Mouse (Mus musculus): ENCODE results near the gene Zkscan6.
A peak's percentile ranks its signal among the peaks of the same experiment; 100 is the strongest.

Zkscan6 gene

GRCm38 (mm10) chr11:65806909-65807504 lies at the start of gene Zkscan6:
Gene Zkscan6, plus strand, starts transcription at chr11:65807175.
- peak; percentile 70 for DNase-seq (ENCODE audit: low spot score)

- DNase-seq (ENCODE audit: low spot score): no peak
Observed at GRCm38 (mm10) chr11:65759350-65759749, 47.6 kb upstream of the Zkscan6 start.

- no peak for DNase-seq (ENCODE audit: low spot score)
Observed at GRCm38 (mm10) chr11:65760912-65761311, 46.1 kb upstream of the Zkscan6 start.

- DNase-seq (ENCODE audit: low spot score): no peak
Observed at GRCm38 (mm10) chr11:65768445-65768844, 38.5 kb upstream of the Zkscan6 start.

- no peak for DNase-seq (ENCODE audit: low spot score)
Observed at GRCm38 (mm10) chr11:65769990-65770389, 37.0 kb upstream of the Zkscan6 start.

GRCm38 (mm10) chr11:65771546-65771945 lies 35.4 kb upstream of the Zkscan6 start:
- no peak for DNase-seq (ENCODE audit: low spot score)

- no peak for DNase-seq (ENCODE audit: low spot score)
Observed at GRCm38 (mm10) chr11:65773535-65773934, 33.4 kb upstream of the Zkscan6 start.

- DNase-seq (ENCODE audit: low spot score): no peak
Observed at GRCm38 (mm10) chr11:65773946-65774656, 32.9 kb upstream of the Zkscan6 start.

GRCm38 (mm10) chr11:65776906-65777611 lies 29.9 kb upstream of the Zkscan6 start:
- no peak for DNase-seq (ENCODE audit: low spot score)

- DNase-seq (ENCODE audit: low spot score): no peak
Observed at GRCm38 (mm10) chr11:65777810-65778209, 29.2 kb upstream of the Zkscan6 start.

GRCm38 (mm10) chr11:65779066-65779465 lies 27.9 kb upstream of the Zkscan6 start:
- DNase-seq (ENCODE audit: low spot score): no peak

GRCm38 (mm10) chr11:65779578-65779977 lies 27.4 kb upstream of the Zkscan6 start:
- DNase-seq (ENCODE audit: low spot score): no peak

GRCm38 (mm10) chr11:65781596-65781995 lies 25.4 kb upstream of the Zkscan6 start:
- DNase-seq (ENCODE audit: low spot score): no peak

GRCm38 (mm10) chr11:65786160-65786559 lies 20.8 kb upstream of the Zkscan6 start:
- no peak for DNase-seq (ENCODE audit: low spot score)

- no peak for DNase-seq (ENCODE audit: low spot score)
Observed at GRCm38 (mm10) chr11:65787421-65788151, 19.4 kb upstream of the Zkscan6 start.

- peak; percentile 94 for DNase-seq (ENCODE audit: low spot score)
Observed at GRCm38 (mm10) chr11:65788154-65788553, 18.8 kb upstream of the Zkscan6 start, which contains the start of gene Map2k4. Gene Map2k4, minus strand, starts transcription at chr11:65788297.

GRCm38 (mm10) chr11:65794428-65795219 lies 12.4 kb upstream of the Zkscan6 start:
- DNase-seq (ENCODE audit: low spot score): no peak

- DNase-seq (ENCODE audit: low spot score): no peak
Observed at GRCm38 (mm10) chr11:65795896-65796295, 11.1 kb upstream of the Zkscan6 start.

GRCm38 (mm10) chr11:65801899-65802298 lies 5.1 kb upstream of the Zkscan6 start:
- DNase-seq (ENCODE audit: low spot score): no peak

- peak; percentile 42 for DNase-seq (ENCODE audit: low spot score)
Observed at GRCm38 (mm10) chr11:65806321-65806904, 562 bp upstream of the Zkscan6 start.

- DNase-seq (ENCODE audit: low spot score): no peak
Observed at GRCm38 (mm10) chr11:65807601-65808000, 626 bp downstream of the Zkscan6 start.

Data from urinary bladder, postnatal 25 days (tissue).